Mouse (Mus musculus): ENCODE results near the gene Olfr1184.
"Not testable (repeated sequence)": the region's sequence is repeated elsewhere in the genome, so short reads cannot be mapped to it uniquely, and the experiment has no call there.

The Olfr1184 gene

DNA sequence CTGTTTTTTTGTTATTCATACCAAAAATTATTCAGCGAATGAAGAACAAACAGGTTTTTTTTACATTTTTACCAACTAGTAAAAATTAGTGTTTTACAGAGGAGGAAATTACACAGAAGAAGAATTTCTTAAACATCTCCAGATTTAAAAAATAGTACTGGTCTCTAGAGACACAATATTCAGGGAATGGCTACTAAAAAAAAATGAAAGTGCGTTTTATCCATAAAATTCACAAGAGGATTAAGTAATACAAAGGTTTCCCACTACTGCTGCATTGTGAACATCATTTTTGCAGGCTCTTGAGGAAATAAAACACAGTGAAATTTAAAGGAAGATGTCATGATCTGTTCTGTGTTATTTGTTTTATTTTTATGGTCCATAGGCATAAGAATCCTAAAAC lies at the start of gene Olfr1184:
Gene Olfr1184, plus strand, starts transcription at position 301 of the 400 bp plus-strand sequence.
- no peak for DNase-seq

DNA sequence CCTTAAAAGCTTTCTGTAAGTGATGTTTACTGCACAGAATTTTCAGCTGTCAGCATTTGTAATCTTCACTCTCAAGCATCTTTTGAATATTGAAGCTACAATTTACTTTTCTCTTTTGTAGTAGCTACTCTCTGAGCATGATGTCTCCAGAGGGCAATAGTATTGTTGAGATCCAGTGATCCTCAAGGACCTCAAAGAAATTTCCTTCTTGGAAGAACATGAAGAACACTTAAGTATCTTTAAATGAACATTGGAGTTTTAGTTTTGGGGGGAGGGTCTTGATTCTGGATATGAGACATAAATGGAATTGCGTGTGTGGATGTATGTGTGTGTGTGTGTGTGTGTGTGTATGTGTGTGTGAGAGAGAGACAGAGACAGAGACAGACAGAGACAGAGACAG lies 34.4 kb upstream of the Olfr1184 start, which contains the start of gene Gm13757:
Gene Gm13757, minus strand, starts transcription at position 101 of the 400 bp plus-strand sequence.
- DNase-seq, result no peak

DNA sequence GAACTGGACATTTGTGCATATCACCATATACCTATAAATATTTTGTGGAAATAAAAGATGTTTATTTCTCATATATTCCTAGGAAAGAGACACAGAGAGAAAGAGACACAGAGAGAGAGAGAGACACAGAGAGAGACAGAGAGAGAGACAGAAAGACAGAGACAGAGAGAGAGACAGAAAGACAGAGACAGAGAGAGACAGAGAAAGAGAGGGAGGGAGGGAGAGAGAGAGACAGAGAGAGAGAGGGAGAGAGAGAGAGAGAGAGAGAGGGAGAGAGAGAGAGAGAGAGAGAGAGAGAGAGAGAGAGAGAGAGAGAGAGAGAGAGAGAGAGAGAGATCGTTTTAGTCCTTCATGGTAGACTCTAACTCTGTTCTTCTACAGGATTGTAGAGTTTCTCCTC lies 28.8 kb upstream of the Olfr1184 start, which contains the start of gene Olfr1183:
Gene Olfr1183, plus strand, starts transcription at position 301 of the 400 bp plus-strand sequence.
- DNase-seq, result not testable (repeated sequence)

DNA sequence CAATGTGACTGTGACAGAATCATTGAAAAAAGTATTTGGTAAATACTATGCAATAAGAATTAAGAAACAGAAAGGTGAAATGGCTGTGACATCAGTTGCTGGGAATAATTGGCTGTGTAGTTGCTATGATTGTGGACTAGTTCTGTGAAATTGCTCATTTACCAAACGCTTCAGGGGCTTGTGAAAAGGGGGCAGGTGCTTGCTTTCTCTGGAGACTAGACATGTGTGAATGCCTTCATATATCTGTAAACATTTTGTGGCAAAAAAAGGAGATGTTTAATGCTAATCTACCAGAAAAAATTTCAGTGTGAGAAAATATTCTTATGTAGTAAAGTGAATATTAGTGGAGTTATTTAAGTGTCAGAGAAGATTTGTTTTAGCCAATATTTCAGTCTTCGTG lies 9.6 kb downstream of the Olfr1184 start, which contains the start of gene Olfr1185-ps1:
Gene Olfr1185-ps1, plus strand, starts transcription at position 301 of the 400 bp plus-strand sequence.
- no peak for DNase-seq

DNA sequence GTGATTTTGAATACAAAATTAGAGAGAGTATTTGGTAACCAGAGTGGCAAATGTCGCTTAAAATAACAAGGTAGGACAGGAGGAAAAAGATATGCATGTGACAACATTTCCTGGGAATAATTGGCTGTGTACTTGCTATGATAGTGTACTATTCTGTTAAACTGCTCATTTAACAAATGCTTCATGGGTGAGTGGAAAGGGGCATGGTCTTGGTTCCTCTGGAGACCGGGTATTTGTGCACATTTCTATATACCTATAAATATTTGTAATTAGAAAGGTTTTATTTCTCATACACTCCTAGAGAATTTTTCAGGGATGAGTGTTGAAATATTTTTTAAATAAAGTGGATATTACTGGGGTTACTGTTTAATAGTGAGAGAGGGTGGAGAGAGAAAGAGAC lies 34.9 kb downstream of the Olfr1184 start, which contains the start of gene Olfr1186:
Gene Olfr1186, plus strand, starts transcription at position 301 of the 400 bp plus-strand sequence.
- no peak for DNase-seq

DNA sequence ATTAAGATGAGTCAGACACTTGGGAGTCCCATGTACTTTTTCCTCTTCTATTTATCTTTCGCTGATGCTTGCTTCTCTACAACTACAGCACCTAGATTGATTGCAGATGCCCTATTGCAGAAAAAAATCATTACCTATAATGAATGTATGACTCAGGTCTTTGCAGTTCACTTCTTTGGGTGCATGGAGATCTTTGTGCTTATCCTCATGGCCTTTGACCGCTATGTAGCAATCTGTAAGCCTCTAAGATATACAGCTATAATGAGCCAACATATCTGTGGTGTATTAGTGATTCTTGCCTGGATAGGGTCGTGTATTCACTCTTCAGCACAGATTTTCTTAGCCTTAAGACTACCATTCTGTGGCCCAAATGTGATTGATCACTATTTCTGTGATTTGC lies 42.3 kb downstream of the Olfr1184 start:
- no peak for DNase-seq

All from cerebellum, adult 9-11 months (tissue).